Mouse (Mus musculus) heart, adult 2 months (tissue): ENCODE measurements around the gene Nectin4.

Experiments used
- CTCF ChIP-seq: fragments of 200-600 bp; IDR thresholded peaks from 2 replicates; pipeline ENCODE4 v1.8.1; 2022; ENCODE audit warnings: antibody characterized with exemption, mild to moderate bottlenecking, moderate library complexity
- EP300 ChIP-seq: fragments of 200-500 bp; IDR thresholded peaks from 2 replicates; pipeline ENCODE4 v1.6.1; 2011; ENCODE audit warnings: low read depth, low read length, control low read depth; ENCODE audit not compliant: insufficient read depth
- POLR2A ChIP-seq: fragments of 200-500 bp; IDR thresholded peaks from 2 replicates; pipeline ENCODE4 v1.6.1; 2011; ENCODE audit warnings: mild to moderate bottlenecking, low read depth, low read length, control low read depth; ENCODE audit not compliant: insufficient read depth

GRCm38 (mm10) chr1:171412001-171412441, 42.1 kb downstream of the Nectin4 start:
- TF ChIP-seq POLR2A: no peak
- peak; percentile 33; the same call in 1 of the 2 replicates for TF ChIP-seq CTCF
- no peak for TF ChIP-seq EP300
